Mouse (Mus musculus): Measurements from ENCODE around the gene Brat1.

Gene Brat1

DNA sequence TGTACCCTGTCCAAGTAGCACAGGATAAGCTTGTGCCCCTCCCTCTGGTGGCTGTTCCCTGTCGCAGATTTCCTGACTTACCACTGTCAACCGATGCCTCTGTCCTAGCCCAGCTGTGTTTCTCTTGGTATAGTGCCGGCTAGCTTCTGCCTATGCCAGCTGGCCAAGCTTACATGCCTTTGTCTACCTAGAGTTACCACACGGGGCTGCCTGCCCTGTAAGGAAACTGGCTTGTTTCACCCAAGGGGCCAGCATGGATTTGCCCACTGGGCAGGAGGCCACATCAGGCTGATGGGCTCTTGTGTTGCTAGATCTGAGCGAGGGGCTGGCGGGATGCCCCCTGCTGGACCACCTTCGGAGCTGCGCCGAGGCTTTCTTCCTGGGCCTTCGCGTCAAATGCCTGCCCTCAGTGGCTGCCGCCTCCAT is 38.9 kb downstream of the Brat1 start:
- in situ Hi-C loops (cut with MboI, MseI): no loop called here

DNA sequence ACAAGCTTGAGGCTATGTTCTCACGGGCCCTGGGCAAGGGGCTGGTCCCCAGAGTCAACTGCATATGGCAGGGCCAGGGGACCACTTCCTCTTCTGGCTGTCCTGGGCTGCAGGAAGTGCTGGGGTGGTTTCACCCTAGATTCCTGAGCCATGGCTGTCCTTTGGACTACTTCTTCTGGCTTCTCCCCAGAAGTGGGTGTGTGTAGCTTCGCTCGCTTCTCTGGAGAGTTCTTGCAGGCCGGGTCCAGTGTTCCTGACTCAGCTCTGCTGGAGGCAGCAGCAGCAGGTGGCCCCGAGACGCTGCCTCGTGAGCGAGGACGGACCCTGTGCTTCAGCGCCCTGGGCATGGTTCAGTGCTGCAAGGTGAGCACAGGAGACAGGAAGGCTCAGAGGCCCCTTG is 43.6 kb downstream of the Brat1 start:
- in situ Hi-C loops (cut with MboI, MseI): no loop called here

DNA sequence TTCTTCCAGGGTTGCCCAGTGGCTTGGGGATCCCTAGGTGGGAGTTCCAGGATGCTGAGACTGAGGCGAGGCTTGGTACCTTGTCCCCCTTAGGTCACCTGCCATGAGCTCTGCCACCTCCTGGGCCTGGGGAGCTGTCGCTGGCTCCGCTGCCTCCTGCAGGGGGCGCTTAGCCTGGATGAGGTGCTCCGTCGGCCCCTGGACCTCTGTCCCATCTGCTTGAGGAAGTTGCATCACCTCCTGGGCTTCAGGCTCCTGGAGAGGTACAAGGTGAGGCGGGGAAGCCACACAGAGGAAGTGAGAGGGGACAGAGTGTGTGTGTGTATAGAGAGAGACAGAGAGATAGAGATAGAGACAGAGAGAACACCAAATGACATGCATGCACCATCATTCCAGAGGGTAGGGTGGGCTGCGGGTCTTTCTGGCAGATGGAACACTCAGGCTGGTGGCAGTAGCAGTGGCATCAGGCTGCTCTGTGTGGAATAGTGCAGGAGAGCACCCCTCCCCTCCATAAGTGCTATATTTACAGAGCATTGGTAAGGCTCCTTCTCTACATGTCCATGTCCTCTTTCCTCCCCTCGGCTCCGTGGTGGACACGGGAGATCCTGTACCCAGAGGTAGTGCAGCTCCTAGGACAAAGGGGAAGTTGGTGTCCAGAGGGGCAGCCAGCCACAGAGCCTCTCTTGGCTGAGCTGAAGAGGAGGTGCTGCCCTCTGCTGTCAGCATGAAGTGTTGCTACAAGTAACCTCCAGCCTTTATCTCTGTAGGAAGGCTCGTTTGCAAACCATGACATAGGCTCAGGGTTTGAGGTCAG is 44.5 kb downstream of the Brat1 start:
- in situ Hi-C loops (cut with MboI, MseI): no loop called here

DNA sequence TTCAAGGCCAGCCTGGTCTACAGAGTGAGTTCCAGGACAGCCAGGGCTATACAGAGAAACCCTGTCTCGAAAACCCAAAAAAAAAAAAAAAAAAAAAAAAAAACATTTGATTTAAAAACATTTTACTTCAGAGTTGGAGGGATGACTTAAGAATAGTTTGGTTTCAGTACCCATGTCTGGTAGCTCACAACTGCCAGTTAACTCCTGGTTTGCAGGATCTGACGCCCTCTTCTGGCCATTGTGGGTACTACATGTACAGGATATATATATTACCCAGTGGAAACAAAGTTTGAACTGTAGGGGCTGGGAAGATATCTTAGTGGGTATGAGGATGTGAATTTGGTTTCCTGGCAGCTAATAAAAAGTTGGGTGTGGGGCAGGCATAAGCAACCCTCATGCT is 46.1 kb downstream of the Brat1 start:
- in situ Hi-C loops (cut with MboI, MseI): no loop called here

DNA sequence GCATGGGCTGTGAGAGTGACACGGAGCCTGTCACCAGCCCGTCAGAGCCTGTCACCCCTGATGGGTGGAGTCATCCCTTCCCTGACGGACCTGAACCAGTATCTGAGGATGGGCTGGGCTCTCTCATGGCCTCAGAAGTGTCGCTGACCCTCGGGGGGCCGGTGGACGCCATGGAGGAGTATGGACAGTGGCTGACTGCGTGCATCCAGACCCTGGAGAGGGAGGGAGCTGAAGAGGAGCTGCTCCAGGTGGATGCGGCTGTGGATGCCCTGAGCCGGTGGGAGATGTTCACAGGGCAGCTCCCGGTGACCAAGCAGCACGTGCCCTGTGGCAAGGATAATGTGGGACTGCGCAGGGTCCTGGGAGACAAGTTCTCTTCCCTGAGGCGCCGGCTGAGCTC is 47.2 kb downstream of the Brat1 start:
- in situ Hi-C loops (cut with MboI, MseI): no loop called here

DNA sequence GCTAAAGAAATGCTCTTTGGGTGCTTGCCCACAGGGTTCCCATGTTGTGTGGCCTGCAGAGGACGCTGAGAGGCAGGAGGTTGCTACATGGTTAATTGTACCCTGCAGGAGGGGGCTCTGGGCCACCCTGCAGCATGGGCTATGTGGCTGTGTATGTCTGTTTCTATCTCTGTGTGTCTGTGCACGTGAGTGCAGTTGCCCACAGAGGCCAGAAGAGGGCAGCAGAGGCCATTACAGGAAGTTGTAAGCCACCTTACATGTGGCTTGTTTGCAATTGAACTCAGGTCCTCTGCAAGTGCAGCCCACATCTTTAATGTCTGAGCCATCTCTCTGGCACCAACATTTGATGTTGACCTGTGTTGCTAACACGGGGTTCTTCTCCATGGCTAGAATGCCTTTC is 47.8 kb downstream of the Brat1 start:
- in situ Hi-C loops (cut with MboI, MseI): no loop called here

DNA sequence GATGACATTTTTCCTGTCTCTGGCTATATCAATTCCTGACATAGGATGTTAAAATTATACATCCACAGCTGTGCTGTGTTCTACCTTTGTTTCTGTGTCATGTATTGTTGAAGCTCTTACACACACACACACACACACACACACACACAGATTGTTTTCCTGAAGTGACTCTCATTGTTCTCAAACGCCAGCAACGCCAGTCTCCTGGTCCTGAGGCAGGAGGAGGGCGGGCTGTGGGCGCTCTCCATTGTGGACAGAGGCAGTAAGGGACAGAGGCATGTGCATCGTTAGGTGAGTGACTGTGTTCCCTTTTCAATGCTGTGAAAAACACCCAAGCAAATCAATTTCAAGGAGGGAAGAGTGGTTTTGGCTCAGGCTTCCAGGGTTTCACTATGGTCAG is 48.4 kb downstream of the Brat1 start:
- in situ Hi-C loops (cut with MboI, MseI): no loop called here

DNA sequence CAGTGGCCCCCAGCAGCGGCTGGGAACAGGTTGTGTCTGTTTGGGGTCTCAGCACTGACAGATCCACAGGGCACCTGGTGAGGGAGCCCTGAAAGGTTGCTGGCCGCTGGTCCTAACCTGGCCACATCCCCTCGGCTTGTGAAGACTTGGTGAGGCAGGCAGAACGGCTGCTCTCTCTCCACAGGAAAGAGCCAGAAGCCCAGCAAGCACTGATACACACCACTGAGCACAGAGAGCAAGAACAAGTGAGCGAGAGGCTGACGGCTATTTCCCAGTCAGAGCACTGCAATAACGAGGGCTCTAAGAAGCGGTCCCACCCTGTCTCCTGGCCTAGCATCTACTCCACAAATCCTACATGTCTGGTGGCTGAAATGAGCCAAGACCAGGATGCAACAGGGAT is 54.1 kb downstream of the Brat1 start:
- in situ Hi-C loops (cut with MboI, MseI): no loop called here

DNA sequence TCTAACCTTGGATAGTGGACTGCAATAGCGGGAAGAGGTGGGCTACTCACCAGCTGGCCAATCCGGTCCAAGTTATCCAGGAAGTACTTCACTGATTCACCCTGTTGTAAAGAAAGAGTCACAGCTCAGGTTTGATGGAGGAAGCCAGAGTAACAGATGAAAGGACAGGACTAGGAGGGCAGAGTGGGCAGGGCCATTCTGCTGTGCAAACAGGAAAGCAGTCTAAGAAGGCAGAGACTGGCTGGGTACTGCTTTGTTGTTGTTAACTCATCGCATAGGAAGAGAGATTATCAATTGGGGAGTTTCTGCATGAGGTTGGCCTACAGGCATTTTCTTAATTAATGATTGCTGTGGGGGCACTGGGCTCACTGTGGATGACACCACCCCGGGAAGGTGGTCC is 57.7 kb downstream of the Brat1 start:
- in situ Hi-C loops (cut with MboI, MseI): no loop called here

DNA sequence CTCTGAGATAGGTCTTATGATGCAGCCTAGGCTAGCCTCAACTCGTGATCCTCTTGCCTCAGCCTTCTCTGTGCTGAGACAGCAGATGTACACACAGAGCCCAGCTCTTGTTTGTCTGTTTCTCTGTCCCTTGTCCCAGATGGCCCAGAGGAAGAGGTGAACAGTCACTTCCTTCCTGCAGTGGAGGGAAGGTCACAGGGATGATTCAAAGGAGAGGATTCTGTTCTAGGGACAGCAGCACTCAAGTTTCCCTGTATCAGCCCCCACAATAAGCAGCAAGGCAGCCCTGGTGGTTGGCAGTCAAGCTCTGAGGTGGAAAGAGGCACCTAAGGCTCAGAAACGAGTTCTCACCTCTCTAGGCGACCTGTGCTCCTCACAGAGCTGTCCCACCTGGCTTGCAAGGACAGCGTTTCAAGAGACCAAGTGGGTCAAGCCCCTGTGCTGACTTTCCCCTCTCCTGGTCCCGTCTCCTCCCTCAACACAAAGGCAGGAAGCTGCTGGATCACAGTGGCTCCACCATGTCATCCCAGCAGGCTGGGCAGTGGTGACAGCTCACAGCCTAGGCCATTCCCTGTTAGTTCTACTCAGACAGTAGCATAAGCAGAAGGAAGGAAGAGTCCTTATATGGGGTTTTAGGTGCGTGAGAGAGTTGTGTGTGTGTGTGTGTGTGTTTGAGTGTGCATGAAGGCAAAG is 60.3 kb downstream of the Brat1 start:
- in situ Hi-C loops (cut with MboI, MseI): no loop called here

DNA sequence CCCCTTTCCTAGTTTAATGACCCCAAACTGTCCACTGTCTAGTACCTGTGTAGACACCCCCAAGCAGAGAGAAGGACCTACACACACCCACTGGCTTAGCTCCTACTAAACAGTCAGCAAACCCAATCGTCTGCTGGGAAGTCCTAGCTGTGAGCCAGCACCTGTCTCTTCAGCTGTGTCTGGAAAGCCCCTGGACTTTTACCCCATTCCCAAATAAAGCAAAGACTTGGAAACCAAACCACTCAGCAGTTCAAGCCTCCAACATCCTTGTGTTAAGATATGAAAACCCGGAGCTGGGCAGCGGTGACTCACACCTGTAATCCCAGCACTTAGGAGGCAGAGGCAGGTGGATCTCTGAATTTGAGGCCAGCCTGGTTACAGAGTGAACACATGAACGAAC is 61.8 kb downstream of the Brat1 start:
- in situ Hi-C loops (cut with MboI, MseI): no loop called here

DNA sequence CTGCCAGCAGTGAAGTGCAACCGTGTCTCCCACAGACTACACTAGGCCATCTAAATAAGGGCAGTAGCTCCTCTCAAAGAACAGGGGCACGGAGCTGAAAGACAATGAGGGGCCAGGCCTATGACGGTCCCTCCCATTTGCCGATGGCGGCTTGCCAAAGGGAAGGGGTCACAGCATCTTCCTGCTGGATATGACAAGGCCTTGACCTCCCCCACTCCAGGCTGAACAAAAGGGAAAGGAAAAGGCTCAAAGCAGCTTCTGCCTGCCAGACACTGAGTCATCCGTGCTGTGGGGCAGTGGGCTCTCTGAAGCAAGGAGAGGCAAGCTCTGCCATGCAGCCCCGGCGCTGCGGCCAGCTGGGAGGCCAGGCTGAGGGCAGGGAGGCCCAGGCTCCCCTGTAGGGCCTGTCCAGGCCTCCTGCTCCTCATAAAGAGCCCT is 62.9 kb downstream of the Brat1 start:
- in situ Hi-C loops (cut with MboI, MseI): no loop called here

DNA sequence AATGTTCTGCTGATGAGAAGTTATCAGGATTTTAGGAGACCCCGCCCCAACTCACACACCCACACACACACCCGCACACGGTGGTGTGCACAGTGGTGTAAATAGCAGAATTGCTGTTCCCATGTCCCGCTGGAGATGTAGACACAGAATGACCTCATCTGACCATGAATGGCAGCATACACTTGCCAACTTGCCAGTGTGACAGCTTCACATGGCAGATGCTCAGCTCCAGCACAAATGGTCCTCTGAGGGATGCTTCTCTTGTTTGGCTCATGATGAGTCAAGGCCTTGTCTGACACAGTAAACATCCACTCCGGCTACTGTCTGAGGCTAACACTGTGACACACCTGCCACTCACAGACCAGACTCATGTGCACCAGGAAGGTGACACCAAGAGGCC is 63.5 kb downstream of the Brat1 start:
- in situ Hi-C loops (cut with MboI, MseI): no loop called here

Measured in T-helper 1 cell (primary cell).